Mouse (Mus musculus): ENCODE data around the gene Rab5if.

DNA sequence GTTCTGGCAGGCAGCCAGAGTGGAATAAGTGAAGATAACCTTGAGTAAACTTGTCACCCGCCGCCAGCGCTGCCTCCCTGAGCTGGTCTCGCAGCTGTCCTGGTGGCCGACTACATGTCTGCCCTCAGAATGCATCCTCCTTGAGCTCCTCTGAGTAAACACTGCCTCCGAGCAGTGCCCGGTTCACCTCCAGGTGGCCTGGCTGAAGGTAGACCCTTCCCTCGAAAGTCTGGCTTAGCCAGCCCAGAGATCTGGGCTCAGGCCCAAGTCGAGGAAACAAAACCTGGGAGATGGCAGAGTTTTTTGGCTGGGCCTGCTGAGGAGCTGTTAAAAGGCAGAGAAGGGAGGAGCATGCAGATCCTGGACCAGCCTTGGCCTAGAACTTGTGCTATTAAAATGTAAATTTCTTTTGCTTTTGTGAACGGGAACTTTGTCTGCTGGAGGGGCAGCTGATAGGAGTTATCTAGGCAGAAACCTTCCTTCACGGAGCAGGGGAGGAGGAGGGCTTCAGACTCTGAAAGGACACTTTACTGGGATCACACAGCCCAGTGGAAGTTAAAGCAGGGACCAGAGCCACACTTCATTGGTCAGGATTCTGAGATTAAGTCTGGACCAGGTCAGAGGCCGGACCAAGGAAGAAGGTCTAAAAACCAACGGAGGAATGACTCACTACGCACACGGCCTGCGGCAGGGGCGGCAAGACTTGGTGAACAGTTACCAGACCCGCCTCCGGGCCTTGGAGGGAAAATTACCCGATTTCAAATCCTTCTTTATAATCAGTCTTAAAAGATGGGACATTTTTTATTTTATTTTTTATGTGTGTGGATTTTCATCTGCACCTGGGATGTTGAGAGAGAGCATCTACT lies 20.9 kb upstream of the Rab5if start:
- no peak for TF ChIP-seq MAX (IDR thresholded peaks at IDR 0.05; ENCODE audit: low read depth)
- peak; percentile 65 for TF ChIP-seq E2F4 (IDR thresholded peaks at IDR 0.05; ENCODE audit: insufficient read depth)
- no peak for TF ChIP-seq CEBPB (IDR thresholded peaks at IDR 0.05; ENCODE audit: insufficient read depth, poor library complexity, severe bottlenecking)
- TF ChIP-seq TCF12 (IDR thresholded peaks at IDR 0.05; ENCODE audit: insufficient read depth, poor library complexity, severe bottlenecking), result no peak
- no peak for TF ChIP-seq POLR2A (IDR thresholded peaks at IDR 0.05; ENCODE audit: insufficient read length, low read depth)
- TF ChIP-seq MYOG (IDR thresholded peaks at IDR 0.05; ENCODE audit: control insufficient read depth in 1 of 3, insufficient read depth in 1 of 3, insufficient read length in 2 of 3, low read depth in 2 of 3), result peak in 2 of 3 experiments; percentile 70 to 80
- no peak for TF ChIP-seq USF1 (IDR thresholded peaks at IDR 0.05; ENCODE audit: low read depth)
- no peak for TF ChIP-seq REST (IDR thresholded peaks at IDR 0.05; ENCODE audit: insufficient read depth, insufficient read length)
- TF ChIP-seq TCF3 (IDR thresholded peaks at IDR 0.05; ENCODE audit: insufficient read length, low read depth), result no peak
- no peak for TF ChIP-seq SRF (IDR thresholded peaks at IDR 0.05; ENCODE audit: control insufficient read depth, insufficient read length, low read depth)
- no peak for TF ChIP-seq POLR2AphosphoS2 (IDR thresholded peaks at IDR 0.05; ENCODE audit: insufficient read length, low read depth)

Data from myocyte (in vitro differentiated cells).